Mouse (Mus musculus): ENCODE measurements around the gene Amn1.
"Not testable (repeated sequence)": the region's sequence is repeated elsewhere in the genome, so short reads cannot be mapped to it uniquely, and the experiment has no call there.

Amn1 gene

DNA sequence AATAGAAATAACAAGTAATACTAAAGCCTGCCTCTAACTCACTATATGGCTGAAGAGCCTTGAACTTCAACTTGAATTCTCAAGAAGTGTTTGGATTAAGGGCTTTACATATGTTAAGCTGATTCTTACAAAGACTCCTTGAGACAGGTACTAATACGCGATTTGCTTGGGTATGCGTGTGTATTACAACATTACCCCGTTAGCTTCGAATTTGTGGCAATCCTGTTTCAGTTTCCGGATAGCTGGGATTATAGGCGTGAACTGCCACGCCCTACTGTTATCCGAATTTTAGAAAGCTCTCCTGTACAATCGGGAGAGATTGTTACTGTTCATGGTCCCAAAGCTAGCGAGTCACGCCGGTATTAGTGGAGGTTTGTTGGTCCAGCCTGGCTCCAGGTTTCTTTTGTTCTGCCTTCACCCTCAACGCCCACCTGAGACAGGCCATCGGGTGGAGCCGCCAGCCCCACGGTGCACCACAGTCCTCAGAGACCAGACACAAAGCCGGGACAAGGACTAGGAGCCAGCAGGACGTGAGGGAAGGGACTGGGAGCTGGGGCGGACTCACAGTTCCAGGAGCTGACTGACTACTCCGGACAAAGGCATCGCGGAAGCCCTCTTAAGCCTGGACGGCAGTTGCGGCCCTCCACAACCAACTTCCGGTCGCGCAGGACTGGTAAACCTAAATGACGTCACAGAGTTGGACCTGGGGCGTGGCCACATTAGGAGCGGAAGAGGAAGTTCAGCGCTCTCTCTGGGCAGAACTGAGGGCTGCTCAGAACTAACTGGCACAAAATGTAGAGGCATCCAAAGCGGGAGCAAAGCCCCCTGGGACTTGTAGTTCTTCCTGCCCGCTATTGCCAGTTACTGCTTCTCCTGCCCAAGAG, at the start of gene Amn1:
Gene Amn1 (minus strand): TSS at position 672 of the 884 bp plus-strand sequence.
- peak; percentile 100 for DNase-seq

DNA sequence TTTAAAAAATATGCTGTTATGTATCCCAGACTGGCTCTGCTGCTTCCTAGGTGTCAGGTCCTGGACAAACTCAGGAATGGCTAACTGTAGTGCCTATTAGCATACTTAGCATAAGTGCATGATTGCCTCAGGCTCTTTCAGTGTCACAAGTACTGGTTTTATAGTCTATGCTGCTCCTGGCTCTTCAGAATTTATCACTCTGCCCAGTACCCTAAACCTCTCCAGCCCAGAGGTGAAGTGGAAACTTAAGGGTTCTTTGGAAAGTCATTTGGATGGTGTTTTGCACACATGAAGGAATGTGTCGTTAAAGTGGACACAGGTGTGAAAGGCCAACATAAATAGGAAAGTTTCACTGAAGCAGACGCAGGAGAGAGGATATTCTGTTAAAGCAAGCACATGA, 48.3 kb upstream of the Amn1 start:
- peak; percentile 79 for DNase-seq

DNA sequence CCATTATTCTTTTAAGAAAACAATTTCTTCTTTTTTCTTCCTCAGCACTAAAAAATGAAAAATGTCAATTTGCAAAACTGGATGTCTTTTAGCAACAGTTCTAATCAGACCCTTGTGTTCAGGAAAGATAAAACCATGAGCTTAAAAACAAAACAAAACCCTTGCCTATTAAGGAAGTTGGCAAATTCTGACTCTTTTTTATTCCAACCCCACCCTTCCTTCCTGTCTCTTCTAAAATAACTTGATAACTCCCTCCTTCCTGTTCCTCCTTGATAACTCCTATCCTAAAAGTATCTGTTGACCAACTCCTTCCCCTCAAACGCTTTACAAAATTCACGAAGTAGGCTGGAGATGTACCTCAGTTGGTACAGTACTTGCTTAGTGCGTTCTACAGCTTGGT, 45.4 kb upstream of the Amn1 start:
- no peak for DNase-seq

DNA sequence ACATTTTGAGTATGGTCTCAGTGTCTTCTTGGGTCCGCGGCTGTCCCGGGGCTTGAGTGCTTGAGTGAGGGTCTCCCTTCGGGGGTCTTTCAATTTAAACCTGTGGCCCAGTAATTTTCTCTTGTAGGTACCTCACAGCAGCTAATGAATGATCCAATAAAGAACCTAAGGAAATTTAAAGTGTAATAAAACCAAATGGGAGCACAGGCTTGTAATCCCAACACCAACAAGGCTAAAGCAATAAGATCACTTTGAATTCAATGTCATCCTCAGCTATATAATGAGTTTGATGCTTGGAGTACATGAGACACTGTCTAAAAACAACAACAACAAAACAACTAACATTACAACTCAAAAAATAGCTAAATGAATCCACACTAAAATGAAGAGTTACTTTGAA, 36.2 kb upstream of the Amn1 start:
- DNase-seq, result no peak

DNA sequence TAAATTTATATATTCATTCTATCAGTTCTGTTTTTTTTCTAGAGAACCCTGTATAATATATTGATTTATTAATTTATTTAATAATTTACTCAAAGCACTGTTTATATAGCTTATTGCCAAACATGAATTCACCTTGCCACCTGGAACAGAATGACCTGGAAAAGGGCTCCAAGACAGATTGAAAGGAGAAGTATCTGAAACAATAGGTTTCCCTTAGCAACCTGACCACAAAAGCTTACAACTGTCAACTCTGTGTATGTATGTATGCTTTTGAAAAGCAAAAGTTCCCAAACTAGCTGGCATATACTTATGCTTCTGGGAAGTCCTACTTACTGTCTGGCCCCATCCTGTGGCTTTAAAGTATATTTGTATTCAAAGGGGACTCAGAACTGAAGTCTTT, 32.8 kb upstream of the Amn1 start:
- DNase-seq, result peak; percentile 14

DNA sequence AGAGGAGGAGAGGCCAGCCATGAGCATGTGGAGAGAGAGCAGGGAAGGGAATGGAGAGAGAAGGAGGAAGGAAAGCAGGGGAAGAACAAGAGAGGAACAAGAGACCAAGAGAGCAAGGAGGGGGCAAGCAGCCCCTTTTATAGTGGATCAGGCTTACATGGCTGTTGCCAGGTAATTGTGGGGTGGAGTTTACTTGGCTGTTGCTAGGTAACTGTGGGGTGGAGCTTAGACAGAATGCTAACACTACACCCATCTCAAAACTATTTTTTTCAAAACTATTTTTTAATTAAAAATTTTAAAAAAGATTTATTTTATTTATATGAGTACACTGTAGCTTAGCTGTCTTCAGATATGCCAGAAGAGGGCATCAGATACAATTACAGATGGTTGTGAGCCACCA, 10.1 kb upstream of the Amn1 start:
- no peak for DNase-seq

DNA sequence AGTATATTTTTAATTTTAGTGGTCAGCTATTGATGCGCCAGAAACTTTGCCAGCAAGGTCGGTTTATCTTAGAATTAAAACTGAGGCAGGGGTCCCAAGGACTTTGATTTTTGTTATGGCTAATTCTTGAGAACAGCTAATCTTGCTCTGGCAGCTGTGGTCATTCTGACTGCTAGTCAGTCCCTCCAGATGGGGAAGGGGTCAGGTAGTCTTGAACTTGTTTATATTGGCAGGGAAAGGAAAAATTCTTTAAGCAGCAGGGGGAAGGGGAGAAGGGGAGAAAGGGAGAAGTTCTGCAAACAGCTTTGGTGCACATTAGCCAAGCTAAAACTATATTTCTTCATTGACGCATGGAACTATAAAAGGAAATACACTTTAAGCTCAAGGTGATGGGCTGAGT, 8.6 kb upstream of the Amn1 start:
- no peak for DNase-seq

DNA sequence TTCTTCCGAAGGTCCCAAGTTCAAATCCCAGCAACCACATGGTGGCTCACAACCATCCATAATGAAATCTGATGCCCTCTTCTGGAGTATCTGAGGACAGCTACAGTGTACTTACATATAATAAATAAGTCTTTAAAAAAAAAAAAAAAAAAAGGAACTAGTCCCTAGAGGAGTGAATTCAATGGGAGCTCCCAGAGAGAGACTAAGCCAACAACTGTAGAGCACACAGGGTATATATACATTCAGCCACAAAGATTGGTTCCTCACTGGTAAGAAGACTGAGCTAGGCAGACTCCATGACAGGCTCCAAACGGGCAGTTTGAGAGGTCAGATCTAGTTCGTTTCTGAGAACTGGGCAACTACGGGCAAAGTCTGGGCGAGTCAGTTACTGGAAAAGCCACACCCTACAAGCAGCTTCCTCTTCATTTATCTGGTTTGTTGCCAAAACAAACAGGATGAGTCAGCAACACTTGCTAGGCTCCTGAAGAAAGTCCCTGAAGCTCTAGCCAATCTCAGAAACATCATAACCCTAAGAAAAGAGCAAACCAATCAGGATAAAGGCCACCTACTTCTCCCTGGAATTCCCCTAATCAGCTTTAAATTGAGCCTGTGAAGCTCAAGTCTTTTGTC, 4.9 kb upstream of the Amn1 start:
- peak; percentile 88 for DNase-seq

DNA sequence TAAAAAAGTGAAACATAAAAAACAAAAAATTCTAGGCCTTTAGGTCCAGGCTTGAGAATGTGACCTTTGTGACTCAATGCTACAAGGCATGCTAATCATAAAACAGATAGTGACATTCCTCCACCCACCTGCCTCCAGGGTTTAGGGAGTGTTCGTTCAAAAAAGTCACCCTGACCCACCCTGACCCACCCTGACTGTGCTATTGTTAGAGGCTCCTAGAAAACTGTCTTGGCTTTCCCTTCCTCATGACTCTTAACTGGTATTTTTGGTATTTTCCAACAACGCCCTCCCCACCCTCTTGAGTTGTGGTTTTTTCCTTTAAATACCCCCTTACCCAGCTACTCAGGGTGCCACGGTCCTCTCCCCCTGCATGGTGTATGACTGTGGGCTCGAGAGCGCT, 3.4 kb upstream of the Amn1 start:
- DNase-seq, result not testable (repeated sequence)

DNA sequence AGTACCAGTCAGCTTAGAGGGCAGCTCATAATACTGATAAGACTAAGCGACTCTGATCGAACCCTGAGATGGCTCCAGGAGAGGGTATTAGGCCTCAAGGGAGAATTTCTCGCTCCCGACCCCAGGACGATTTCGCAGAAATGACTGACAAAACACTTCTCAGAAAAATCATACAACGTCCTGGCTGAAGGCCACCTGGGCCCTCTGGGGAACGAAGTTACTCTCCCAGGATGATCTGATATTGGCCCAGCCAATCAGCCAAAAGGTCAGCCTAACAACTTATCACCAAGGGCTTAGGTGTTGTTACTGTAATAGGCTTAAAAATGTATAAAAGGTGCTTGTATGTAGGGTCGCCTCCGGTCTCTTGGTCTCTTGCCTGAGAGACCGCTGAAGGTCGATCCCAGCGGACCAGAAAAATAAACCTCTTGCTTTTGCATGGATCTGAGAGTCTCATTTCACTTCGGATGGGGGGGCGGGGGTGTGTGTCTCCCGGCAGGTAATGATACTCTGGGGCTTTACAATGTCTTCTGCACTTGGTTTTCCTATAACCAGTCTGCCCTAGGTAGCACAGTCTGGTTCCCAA, 919 bp upstream of the Amn1 start:
- no peak for DNase-seq

DNA sequence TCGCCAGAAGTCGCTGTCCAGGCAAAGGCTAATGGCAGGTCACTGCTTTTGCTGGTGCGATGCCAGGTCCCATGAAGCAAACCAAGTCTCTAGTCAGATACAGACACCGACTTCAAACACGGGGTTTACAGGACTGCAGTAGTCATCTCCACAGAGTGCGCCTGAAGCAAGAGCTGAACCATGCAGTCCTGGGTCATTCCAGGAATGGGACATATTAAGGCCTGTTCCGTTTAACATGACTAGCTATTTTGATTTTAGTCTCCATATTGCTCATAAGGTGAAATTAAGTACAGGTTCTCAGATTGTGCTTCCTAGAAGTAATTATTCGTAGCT, 379 bp upstream of the Amn1 start:
- DNase-seq, result no peak

DNA sequence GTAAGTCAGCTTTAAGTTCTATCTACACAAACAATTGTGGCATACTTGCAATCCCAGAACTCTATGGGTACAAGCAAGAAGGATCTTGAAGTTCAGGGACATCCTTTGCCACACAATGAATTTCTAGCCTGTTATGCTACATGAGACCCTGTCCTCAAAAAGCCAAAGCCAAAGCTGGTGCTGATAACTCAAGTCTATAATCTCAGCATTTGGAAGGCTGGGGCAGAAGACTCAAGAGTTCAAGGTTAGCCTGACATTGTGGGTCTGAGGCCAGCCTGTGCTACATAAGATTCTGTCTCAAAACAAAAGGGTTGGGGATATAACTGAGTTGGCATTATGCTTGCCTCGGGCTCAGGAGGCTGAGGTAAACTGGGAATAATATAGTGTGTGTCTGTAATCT, 1.1 kb downstream of the Amn1 start:
- DNase-seq, result no peak

DNA sequence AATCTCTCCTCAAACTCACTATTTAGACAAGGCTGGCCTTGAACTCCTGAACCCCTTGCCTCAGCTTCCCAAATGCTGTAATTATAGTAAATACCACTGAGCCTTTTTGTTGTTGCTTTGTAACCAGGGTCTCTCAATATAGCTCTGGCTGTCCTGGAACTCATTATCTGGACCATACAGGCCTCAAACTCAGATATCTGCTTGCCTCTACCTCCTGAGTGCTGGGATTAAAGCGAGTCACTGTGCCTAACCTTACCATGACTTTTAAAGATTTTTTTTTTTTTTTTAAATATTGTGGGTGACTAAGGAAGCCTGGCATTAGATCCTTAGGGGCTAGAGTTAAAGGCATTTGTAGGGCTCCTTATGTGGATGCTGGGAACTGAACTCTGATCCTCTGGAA, 4.5 kb downstream of the Amn1 start:
- DNase-seq, result no peak

DNA sequence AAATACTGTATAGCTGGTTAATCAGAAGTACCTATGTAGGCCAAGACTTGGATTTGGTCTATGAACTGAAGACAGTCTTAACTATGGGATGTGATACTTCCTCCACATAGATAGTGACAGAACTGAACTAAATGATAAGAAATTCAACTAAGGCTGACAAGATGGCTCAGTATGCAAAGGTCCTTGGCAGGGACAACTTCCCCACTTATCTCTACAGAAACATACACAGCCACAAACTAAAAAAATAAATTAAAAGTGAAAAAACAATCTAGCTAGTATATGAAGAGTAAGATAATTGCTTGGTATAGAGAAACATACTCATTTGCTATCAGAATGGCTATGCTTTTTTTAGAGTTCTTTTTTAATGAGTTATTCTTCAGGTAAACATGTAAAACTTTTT, 9.4 kb downstream of the Amn1 start:
- DNase-seq, result no peak

DNA sequence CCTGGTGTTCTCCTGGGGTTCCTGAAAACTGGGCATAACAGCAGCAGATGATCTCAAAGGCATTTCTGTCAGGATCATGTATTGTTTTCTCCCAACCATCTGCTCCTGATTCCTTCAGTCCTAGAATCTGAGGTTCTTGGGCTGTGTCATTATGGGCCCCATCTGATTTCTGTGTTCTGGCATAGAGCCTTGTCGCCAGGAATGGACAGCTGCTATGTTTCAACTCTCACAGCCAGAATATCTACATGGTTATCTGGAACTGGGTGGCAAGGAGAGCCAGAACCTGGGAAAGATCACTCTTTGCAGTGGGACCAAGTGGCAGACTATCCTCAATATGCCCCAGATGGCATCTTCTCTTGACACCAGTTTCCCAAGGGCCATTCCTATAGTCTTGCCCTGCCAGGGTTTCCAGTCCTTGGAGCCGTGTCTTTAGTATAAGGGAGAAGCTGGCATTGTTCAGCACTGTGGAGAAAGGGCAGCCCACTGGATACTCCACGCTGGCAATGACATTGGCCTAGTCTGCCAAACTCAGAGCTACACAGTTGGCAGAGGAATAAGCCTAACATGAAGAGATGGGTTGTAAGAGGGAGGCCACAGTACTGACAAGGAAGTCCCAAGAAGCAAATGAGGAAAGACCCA, 13.5 kb downstream of the Amn1 start:
- peak; percentile 55 for DNase-seq

DNA sequence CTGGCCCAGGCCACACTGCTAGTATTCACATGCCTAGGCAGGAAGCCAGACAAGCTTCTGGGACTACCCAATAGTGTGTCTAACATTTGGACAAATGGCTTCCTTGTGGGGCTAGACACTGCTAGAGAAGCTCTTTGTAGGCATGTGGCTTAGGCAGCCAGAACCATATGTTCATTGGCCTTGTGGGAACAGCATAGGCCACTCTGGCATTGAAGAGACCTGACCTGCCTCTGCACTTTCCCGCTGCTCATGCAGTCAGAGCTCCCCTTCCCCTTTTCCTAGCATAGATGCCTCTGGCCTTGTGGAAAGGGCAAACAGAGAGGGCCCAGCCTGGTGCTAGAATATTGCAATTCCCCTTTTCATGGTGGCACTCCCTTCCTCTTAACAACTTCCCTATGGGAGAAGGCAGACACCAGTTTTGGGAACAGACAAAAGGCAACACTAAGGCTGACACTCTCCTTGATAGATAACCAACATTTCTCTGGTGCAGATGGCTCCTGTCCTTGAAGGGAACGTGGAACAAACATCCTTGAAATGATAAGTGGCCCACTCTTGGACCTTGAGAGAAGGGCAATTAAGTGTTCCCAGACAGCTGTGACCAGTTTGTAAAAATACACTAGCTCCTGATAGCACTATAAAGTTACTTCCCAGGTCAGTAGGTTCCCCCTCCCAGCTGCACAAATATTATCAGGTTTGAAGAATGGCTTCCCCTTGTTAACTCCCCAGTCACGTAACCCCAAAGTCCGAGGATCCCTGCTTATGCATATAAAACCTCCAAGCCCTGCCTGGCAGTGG, 14.5 kb downstream of the Amn1 start:
- peak; percentile 35 for DNase-seq

DNA sequence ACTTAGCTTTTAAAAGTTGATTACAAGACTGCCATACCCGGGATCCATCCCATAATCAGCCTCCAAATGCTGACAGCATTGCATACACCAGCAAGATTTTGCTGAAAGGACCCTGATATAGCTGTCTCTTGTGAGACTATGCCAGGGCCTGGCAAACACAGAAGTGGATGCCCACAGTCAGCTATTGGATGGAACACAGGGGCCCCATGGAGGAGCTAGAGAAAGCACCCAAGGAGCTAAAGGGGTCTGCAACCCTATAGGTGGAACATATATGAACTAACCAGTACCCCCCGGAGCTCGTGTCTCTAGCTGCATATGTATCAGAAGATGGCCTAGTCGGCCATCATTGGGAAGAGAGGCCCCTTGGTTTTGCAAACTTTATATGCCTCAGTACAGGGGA, 18.5 kb downstream of the Amn1 start:
- not testable (repeated sequence) for DNase-seq

DNA sequence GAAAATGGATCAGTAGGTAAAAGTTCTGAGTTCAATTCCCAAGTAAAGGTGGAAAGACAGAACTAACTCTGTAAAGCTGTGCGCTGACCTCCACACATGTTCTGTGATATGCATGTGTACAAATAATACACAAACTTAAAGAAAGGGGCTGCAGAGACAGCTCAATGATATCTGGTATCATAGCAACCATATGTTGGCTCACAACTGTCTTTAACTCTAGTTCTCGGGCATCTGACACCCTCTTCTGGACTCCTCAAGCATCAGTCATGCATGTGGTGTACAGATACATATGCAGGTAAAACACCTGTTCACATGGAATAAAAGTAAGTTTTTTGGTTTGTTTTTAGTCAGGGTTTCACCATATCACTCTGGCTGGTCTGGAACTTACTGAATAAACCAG, 20.1 kb downstream of the Amn1 start:
- DNase-seq, result no peak

DNA sequence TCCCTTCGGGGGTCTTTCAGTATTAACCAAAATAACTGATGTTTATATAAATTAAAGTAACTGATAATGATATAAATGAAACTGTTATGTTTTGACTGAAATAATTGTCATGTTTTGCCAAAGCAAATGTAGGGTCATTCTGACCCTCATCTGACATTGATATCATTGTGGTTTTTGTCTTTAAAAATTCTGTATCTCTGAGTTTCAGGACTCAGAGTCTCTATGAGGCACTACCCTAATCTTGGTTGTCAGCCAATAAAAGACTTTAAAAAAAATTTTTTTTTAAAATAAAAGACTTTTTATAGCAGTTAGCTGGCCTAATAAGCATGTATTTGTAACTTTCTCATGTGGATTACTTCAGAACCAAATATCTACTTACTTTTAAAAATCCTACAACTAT, 20.8 kb downstream of the Amn1 start:
- no peak for DNase-seq

DNA sequence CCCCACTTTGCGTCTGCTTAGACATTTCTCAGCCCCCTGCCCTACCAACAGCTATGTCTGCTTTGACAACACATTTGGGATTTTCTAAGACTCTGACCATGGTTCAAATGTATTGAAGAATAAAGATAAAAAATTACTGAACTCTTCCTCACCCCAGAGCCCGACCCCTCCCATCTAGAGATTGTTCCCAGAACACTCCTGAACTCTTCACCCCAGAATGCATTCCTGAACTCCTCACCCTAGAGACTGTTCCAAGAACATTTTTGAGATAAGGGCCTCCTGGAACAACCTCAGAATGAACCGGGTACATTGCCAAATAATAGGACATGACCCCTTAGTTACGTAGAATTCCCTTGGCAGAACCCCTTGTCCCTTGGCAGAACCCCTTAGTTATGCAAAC, 21.5 kb downstream of the Amn1 start:
- peak; percentile 67 for DNase-seq

DNA sequence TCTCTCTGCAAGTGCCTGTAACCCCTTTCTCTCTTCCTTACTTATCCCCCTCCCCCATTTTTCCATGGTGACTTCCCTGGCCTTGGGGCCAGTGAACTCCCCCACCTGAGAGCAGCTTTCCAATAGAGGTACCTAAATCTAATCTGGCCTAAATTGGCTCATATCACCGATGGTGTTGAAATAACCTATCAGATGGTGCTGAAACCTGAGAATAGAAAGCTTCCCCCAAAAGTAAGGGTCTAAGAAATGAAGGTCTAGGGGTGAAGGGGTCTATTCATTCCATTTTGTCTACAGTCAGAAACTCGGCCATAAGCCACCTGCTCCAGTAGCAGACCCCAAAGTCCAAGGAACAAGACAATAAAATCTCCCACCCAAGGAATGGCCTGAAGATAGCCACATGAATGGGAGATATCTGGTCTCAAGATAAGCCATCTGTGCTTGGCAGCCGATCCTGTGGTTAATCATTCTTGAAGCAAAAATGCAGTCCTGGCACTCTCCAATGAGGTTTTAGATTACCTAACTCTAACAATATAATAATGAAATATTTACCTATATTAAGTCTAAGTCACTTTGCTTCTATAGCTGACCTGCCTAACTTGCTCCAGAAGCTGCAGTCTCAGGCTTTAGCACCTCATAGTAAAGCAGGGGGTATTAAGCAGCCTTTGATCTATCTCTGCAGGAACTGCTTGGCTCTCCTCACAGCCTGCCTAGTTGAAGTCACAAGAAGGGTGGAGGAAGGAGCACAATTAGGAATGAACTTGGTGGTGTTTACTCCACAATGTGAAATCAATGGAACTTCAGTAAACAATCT, 33.3 kb downstream of the Amn1 start:
- DNase-seq, result peak; percentile 40
